Mouse (Mus musculus): ENCODE results near the gene Tert. TPM values are rescaled to one million over a fixed set of nuclear protein-coding genes. Genes with fewer than 3 reads are reported as not detected.

Tert gene
- polyA plus RNA-seq, 1 experiment from 2014 or later: 10.6 TPM

Other genes with a start within 250 kb of the Tert start
- gene Lpcat1, start 159.7 kb upstream of the Tert start, polyA plus RNA-seq (2016; fragmentation: Nextera tagmentation; extraction: Ambion mirVana): 61.2 and 61.7 TPM in 2 replicates
- 0.10 and 0.15 TPM in 2 replicates for gene Slc6a3, start 90.2 kb upstream of the Tert start, polyA plus RNA-seq (2016; fragmentation: Nextera tagmentation; extraction: Ambion mirVana)
- gene Clptm1l, start 22.9 kb upstream of the Tert start, polyA plus RNA-seq (2016; fragmentation: Nextera tagmentation; extraction: Ambion mirVana): 116 and 121 TPM in 2 replicates
- not detected in 2 replicates for gene Slc6a18, start 51.1 kb downstream of the Tert start, polyA plus RNA-seq (2016; fragmentation: Nextera tagmentation; extraction: Ambion mirVana)
- gene Slc6a19, start 78.0 kb downstream of the Tert start, polyA plus RNA-seq (2016; fragmentation: Nextera tagmentation; extraction: Ambion mirVana): not detected in 2 replicates
- gene Slc12a7, start 106.2 kb downstream of the Tert start, polyA plus RNA-seq (2016; fragmentation: Nextera tagmentation; extraction: Ambion mirVana): 42.7 and 48.4 TPM in 2 replicates
- gene Nkd2, start 220.7 kb downstream of the Tert start, polyA plus RNA-seq (2016; fragmentation: Nextera tagmentation; extraction: Ambion mirVana): 57.5 and 61.6 TPM in 2 replicates

All from limb, embryonic 12.5 days (tissue).